Mouse (Mus musculus) forebrain, embryonic 16.5 days (tissue): ENCODE results near the gene Acsbg1. TPM values are rescaled to one million over a fixed set of nuclear protein-coding genes. Genes with fewer than 3 reads are reported as not detected.

Experiments used
- ATAC-seq: fragments of 200-750 bp; cut with Nextera tagmentation; 2 replicates; pipeline ENCODE4 v1.8.0; 2017; ENCODE audit warnings: mild to moderate bottlenecking, moderate library complexity
- H3K27ac ChIP-seq: fragments of 300-500 bp; sonication (generic); 2 replicates; pipeline ENCODE4 v1.5.1; 2014; ENCODE audit warnings: low read length, control low read depth
- H3K27me3 ChIP-seq: fragments of 300-500 bp; sonication (generic); replicated peaks from 2 replicates; pipeline ENCODE4 v1.6.1; 2014; ENCODE audit warnings: low read length; ENCODE audit not compliant: control insufficient read depth, insufficient read depth
- H3K36me3 ChIP-seq: fragments of 300-500 bp; sonication (generic); 2 replicates; pipeline ENCODE4 v1.6.1; 2014; ENCODE audit not compliant: control insufficient read depth, insufficient read depth
- H3K4me1 ChIP-seq: fragments of 300-500 bp; sonication (generic); replicated peaks from 2 replicates; pipeline ENCODE4 v1.6.1; 2014; ENCODE audit warnings: low read length; ENCODE audit not compliant: control insufficient read depth, insufficient read depth
- H3K4me2 ChIP-seq: fragments of 300-500 bp; sonication (generic); 2 replicates; pipeline ENCODE4 v1.6.1; 2014; ENCODE audit warnings: mild to moderate bottlenecking, low read length, control low read depth
- H3K4me3 ChIP-seq: fragments of 300-500 bp; sonication (generic); replicated peaks from 2 replicates; pipeline ENCODE4 v1.5.1; 2014; ENCODE audit warnings: mild to moderate bottlenecking, low read length, control low read depth
- H3K9ac ChIP-seq: fragments of 300-500 bp; sonication (generic); replicated peaks from 2 replicates; pipeline ENCODE4 v1.6.1; 2014; ENCODE audit warnings: low read depth, low read length, control low read depth
- H3K9me3 ChIP-seq: fragments of 300-500 bp; sonication (generic); 2 replicates; pipeline ENCODE4 v1.6.1; 2016; ENCODE audit warnings: low read length; ENCODE audit not compliant: control insufficient read depth
- WGBS: fragments of 180-500 bp; shearing (Covaris S2); extraction: QIAGEN DNeasy Blood & Tissue Kit; methylation state at CpG from one replicate; pipeline ENCODE4 v1.1.7; 2014; 5-methylcytosine and 5-hydroxymethylcytosine counted together
- polyA plus RNA-seq: library from polyadenylated mRNA; unstranded; fragments of >200 nt; fragmentation: Nextera tagmentation; extraction: Ambion mirVana; gene quantifications from 2 replicates; pipeline ENCODE4 v1.2.1, GENCODE M21; 2015

The Acsbg1 gene
- 19.5 and 22.6 TPM in 2 replicates for polyA plus RNA-seq

DNA sequence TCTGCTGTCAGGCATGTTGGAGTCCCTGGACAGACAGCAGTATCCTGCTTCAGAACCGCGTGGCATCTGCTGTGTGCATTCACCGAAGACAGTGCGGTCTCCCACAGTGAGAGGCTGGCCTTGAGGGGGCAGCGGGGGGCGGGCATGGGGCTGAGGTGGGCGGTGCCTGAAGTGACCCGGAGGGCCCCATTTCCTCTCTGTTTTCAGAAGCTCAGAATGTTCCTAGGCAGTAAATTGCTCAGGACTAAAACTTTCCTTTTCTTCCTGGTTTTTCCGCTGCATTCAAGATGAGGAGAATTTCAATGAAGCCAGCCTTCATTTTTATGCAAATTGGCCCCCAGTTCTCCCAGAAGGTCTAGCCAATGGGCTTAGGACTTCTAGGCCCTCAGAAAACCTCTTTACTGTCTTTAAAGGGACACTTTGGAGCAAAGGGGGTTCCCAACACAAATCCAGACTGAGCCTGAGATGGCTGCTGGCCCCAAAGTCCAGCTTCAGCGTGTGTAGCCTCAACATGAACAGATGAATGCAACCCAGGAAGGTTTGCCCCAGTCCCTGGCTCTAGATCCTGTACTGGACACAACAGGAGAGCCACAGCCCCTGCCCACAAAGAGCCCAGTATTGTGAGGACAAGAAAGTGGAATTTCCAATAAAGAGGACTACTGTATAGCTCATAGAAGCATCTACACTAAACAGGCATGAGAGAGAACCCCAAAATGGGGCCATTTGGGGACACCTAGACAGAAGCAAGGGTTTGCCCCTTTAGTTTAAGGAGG is at the start of gene Acsbg1:
Gene Acsbg1 (minus strand): TSS at position 266 of the 773 bp plus-strand sequence.
- H3K36me3 ChIP-seq: no peaks in the 10 kb centered on the region
- H3K9ac ChIP-seq: peak within 1 kb of the TSS; percentile 29; the same call in 1 of the 2 replicates
- H3K4me2 ChIP-seq: peak within 1 kb of the TSS; percentile 35
- H3K4me3 ChIP-seq: peak within 1 kb of the TSS; percentile 9; the same call in 1 of the 2 replicates
- peak; percentile 87 for ATAC-seq
- WGBS: 2% methylated on average over 10 of the region's 10 CpGs
- H3K9me3 ChIP-seq: no peaks in the 10 kb centered on the region
- H3K4me1 ChIP-seq: peaks cover 15% of the 10 kb centered on the region
- H3K27me3 ChIP-seq: no peaks in the 10 kb centered on the region
- H3K27ac ChIP-seq: peak within 1 kb of the TSS; percentile 49

DNA sequence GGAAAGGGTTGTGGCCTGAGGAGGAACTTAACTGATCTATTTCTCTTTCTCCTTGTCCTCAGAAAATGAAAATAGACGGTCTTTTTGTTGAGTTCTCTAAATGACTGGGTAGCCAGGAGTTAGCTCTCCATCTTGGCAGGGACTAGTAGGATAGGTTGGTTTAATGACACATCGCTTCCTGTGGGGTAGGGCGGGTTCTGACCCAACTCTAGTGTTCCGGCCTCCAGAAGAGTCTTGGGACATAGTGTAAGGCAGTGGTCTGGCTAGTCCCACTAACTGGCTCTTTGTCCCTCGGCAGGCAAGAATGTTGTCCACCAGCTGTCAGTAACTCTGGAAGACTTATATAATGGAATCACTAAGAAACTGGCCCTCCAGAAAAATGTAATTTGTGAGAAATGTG is 46.4 kb upstream of the Acsbg1 start:
- WGBS: 82% methylated on average over 5 of the region's 5 CpGs
- no peak for ATAC-seq
- H3K27me3 ChIP-seq: no peaks in the 10 kb centered on the region
- no peak overlapping the region for H3K4me2 ChIP-seq
- no peak overlapping the region for H3K4me3 ChIP-seq
- peaks cover 3% of the 10 kb centered on the region; the same call in 1 of the 2 replicates for H3K36me3 ChIP-seq
- no peak overlapping the region for H3K9ac ChIP-seq
- H3K4me1 ChIP-seq: peaks cover 7% of the 10 kb centered on the region; the same call in 1 of the 2 replicates
- no peaks in the 10 kb centered on the region for H3K9me3 ChIP-seq
- peak overlapping the region; percentile 48 for H3K27ac ChIP-seq

GRCm38 (mm10) chr9:54707288-54707999 is 45.8 kb upstream of the Acsbg1 start:
- peak; percentile 83 for ATAC-seq
- Histone ChIP-seq H3K9ac (no peak overlapping the region), H3K4me2 (no peak overlapping the region), H3K27me3 (no peaks in the 10 kb centered on the region), H3K27ac (peak overlapping the region; percentile 48), H3K36me3 (peaks cover 3% of the 10 kb centered on the region; the same call in 1 of the 2 replicates), H3K9me3 (no peaks in the 10 kb centered on the region), H3K4me3 (no peak overlapping the region), H3K4me1 (peaks cover 7% of the 10 kb centered on the region; the same call in 1 of the 2 replicates)
- WGBS: 17% methylated on average over 8 of the region's 8 CpGs

- Histone ChIP-seq H3K4me3 (no peak overlapping the region), H3K27ac (no peak overlapping the region), H3K9me3 (no peaks in the 10 kb centered on the region), H3K36me3 (peaks cover under 1% of the 10 kb centered on the region; the same call in 1 of the 2 replicates), H3K4me2 (no peak overlapping the region), H3K4me1 (peaks cover 7% of the 10 kb centered on the region; the same call in 1 of the 2 replicates), H3K9ac (no peak overlapping the region), H3K27me3 (no peaks in the 10 kb centered on the region)
- WGBS: 88% methylated on average over 1 of the region's 1 CpGs
- ATAC-seq: no peak
These were observed 43.9 kb upstream of the Acsbg1 start for GRCm38 (mm10) chr9:54705561-54705960.

- Histone ChIP-seq H3K4me1 (peaks cover 14% of the 10 kb centered on the region), H3K27me3 (no peaks in the 10 kb centered on the region), H3K9ac (no peak overlapping the region), H3K4me3 (no peak overlapping the region), H3K27ac (no peak overlapping the region), H3K36me3 (no peaks in the 10 kb centered on the region), H3K4me2 (no peak overlapping the region), H3K9me3 (no peaks in the 10 kb centered on the region)
- ATAC-seq: no peak
- WGBS: 69% methylated on average over 5 of the region's 5 CpGs
These were observed 42.7 kb upstream of the Acsbg1 start for GRCm38 (mm10) chr9:54704361-54704760.

DNA sequence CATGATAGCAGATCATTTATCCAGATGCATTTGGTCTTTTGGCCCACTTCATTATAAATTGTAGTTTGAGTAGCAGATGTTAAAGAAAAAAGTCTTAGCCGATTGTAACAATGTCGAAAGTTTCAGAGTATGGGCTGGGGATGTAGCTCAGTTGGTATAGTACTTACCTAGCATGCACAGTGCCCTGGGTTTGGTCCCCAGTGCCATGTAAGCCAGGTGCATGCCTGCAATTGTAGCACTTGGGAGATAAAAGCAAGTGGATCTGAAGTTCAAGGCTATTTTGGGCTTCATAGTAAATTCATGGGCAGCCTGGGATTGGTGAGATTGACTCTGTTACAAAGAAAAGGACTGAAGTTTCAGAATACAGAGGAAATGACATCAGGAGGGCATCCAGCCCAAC is 40.9 kb upstream of the Acsbg1 start:
- Histone ChIP-seq H3K4me1 (peaks cover 14% of the 10 kb centered on the region), H3K27me3 (no peaks in the 10 kb centered on the region), H3K36me3 (no peaks in the 10 kb centered on the region), H3K27ac (no peak overlapping the region), H3K4me3 (no peak overlapping the region), H3K9ac (no peak overlapping the region), H3K9me3 (no peaks in the 10 kb centered on the region), H3K4me2 (no peak overlapping the region)
- ATAC-seq: no peak
- 76% methylated on average over 2 of the region's 2 CpGs for WGBS

DNA sequence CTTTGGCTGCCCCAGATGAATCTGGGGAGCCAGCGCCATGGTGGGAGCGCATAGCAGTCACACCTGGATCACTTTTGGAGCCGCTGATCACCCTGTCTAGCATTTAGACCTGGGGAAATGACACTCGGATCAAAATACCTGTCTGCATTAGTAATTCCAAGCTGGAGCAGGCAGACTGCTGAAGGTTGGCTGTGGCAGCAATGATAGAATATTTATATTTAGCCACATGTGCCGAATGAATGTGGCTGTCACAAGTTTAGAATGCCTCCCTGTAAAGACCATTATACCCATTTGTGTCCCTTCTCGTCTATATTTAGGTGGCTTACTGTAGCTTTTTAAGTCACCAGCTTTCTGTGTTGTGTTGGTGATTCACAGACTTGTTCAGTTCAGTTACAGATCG is 39.1 kb upstream of the Acsbg1 start:
- no peaks in the 10 kb centered on the region for H3K36me3 ChIP-seq
- ATAC-seq: no peak
- no peak overlapping the region for H3K4me2 ChIP-seq
- peaks cover 11% of the 10 kb centered on the region for H3K4me1 ChIP-seq
- no peak overlapping the region for H3K4me3 ChIP-seq
- H3K9ac ChIP-seq: no peak overlapping the region
- 83% methylated on average over 7 of the region's 7 CpGs for WGBS
- no peaks in the 10 kb centered on the region for H3K27me3 ChIP-seq
- no peak overlapping the region for H3K27ac ChIP-seq
- H3K9me3 ChIP-seq: no peaks in the 10 kb centered on the region

- Histone ChIP-seq H3K4me1 (peaks cover 11% of the 10 kb centered on the region), H3K4me2 (peak overlapping the region; percentile 66), H3K9me3 (no peaks in the 10 kb centered on the region), H3K36me3 (no peaks in the 10 kb centered on the region), H3K4me3 (peak overlapping the region; percentile 76), H3K27ac (no peak overlapping the region), H3K9ac (peak overlapping the region; percentile 82), H3K27me3 (no peaks in the 10 kb centered on the region)
- 0 out of 2 replicates have a peak, but pooled peaks have one; percentile 18 for ATAC-seq
- WGBS: 29% methylated on average over 9 of the region's 9 CpGs
These were observed 38.5 kb upstream of the Acsbg1 start for GRCm38 (mm10) chr9:54700174-54700475.

DNA sequence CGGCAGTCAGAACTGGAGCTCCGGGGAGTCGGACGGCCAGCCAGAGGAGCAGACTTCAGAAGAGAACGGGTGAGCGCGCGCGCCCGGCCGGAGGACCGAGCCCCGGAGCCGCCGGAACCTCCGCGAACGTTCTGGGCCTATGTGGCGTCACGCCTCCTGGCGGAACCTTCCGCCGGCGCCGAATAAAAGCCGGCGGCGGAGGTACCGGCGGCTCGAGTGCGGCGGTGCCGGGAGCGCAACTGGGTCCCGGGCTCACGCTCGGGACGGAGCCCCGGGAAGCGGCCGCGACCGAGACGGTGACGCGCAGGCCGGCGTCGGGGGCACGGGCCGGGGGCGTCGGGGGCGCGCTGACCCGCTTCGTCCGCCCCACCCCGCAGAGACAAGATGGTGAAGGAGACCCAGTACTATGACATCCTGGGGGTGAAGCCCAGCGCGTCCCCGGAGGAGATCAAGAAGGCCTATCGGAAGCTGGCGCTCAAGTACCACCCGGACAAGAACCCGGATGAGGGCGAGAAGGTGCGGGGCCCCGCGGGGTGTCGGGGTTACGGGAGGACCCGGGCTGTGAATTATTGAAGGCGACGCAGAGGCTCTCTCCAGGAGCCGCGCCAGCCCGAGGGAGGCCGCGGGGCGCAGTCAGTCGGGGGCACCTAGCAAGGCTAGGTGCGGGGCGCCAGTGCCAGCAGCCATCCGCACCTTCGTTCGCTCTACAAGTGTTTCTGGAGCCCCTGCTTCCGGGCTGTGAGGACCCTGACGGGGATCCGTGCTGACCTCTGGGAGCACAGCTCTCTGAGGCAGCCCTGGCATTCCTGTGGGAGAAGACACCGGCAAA is 37.9 kb upstream of the Acsbg1 start:
- Histone ChIP-seq H3K4me2 (peak overlapping the region; percentile 66), H3K27ac (no peak overlapping the region), H3K4me1 (peaks cover 11% of the 10 kb centered on the region), H3K9ac (peak overlapping the region; percentile 82), H3K36me3 (no peaks in the 10 kb centered on the region), H3K4me3 (peak overlapping the region; percentile 76), H3K9me3 (no peaks in the 10 kb centered on the region), H3K27me3 (no peaks in the 10 kb centered on the region)
- under 1% methylated on average over 92 of the region's 92 CpGs for WGBS
- peak; percentile 79 for ATAC-seq
